Mouse (Mus musculus) left cerebral cortex, postnatal 10 days (tissue): ENCODE results near the gene Sesn3. TPM values are rescaled to one million over a fixed set of nuclear protein-coding genes. Genes with fewer than 3 reads are reported as not detected.
"Not testable (repeated sequence)": the region's sequence is repeated elsewhere in the genome, so short reads cannot be mapped to it uniquely, and the experiment has no call there.

Source experiments
- DNase-seq, 2 experiments: peaks; one replicate each; pipeline ENCODE4 v3.0.0; 2021 to 2022; ENCODE audit warnings: low spot score in 2 of 2, mixed read lengths in 1 of 2; ENCODE audit errors: extremely low spot score in 1 of 2
- intact Hi-C: fragments of 180-260 bp; cut with DNase I; formaldehyde crosslinking; loops from one replicate; pipeline ENCODE4 v1.15.1; 2025
- total RNA-seq, 2 experiments: library from RNA; stranded (reverse); gene quantifications; 2 replicates each; pipeline ENCODE4 v1.2.3; 2021

Gene Sesn3
- 10 to 100 TPM; 90.4 to 95.2 TPM for total RNA-seq

- DNase-seq = peak; percentile 42 to 88
- intact Hi-C loops = loop anchor here (5.0 to 10.0 kb wide), 3 partner anchors 190 to 428 kb away; no protein-coding TSS in a partner anchor
Observed at GRCm38 (mm10) chr9:14274986-14275720, at the start of gene Sesn3. Gene Sesn3 (plus strand): TSS chr9:14275067.

GRCm38 (mm10) chr9:14227086-14227485 lies 47.8 kb upstream of the Sesn3 start:
- intact Hi-C loops = not testable (repeated sequence)

GRCm38 (mm10) chr9:14233702-14234373 lies 41.0 kb upstream of the Sesn3 start:
- DNase-seq = no peak
- intact Hi-C loops = no loop called here

More at GRCm38 (mm10) chr9:14227086-14227485, 47.8 kb upstream of the Sesn3 start:
- DNase-seq = not testable (repeated sequence)

- intact Hi-C loops = no loop called here
- no peak for DNase-seq
Observed at GRCm38 (mm10) chr9:14235286-14235685, 39.6 kb upstream of the Sesn3 start.

GRCm38 (mm10) chr9:14241003-14241402 lies 33.9 kb upstream of the Sesn3 start:
- intact Hi-C loops, DNase-seq: not testable (repeated sequence)

GRCm38 (mm10) chr9:14242308-14242707 lies 32.6 kb upstream of the Sesn3 start:
- no peak for DNase-seq
- intact Hi-C loops = no loop called here

GRCm38 (mm10) chr9:14244528-14244927 lies 30.3 kb upstream of the Sesn3 start:
- DNase-seq = no peak
- intact Hi-C loops = no loop called here

GRCm38 (mm10) chr9:14245013-14245586 lies 29.8 kb upstream of the Sesn3 start:
- DNase-seq = no peak
- intact Hi-C loops = no loop called here

GRCm38 (mm10) chr9:14246016-14246799 lies 28.7 kb upstream of the Sesn3 start:
- peak; percentile 36 to 60 for DNase-seq
- intact Hi-C loops = no loop called here

- intact Hi-C loops = no loop called here
Observed at GRCm38 (mm10) chr9:14247480-14248208, 27.2 kb upstream of the Sesn3 start.

GRCm38 (mm10) chr9:14248209-14248596 lies 26.7 kb upstream of the Sesn3 start:
- no peak for DNase-seq
- intact Hi-C loops = no loop called here

More at GRCm38 (mm10) chr9:14247480-14248208, 27.2 kb upstream of the Sesn3 start:
- DNase-seq = no peak

- intact Hi-C loops = no loop called here
- no peak for DNase-seq
Observed at GRCm38 (mm10) chr9:14261150-14261549, 13.7 kb upstream of the Sesn3 start.

- DNase-seq = no peak
- intact Hi-C loops = no loop called here
Observed at GRCm38 (mm10) chr9:14262568-14262972, 12.3 kb upstream of the Sesn3 start.

GRCm38 (mm10) chr9:14266470-14266869 lies 8.4 kb upstream of the Sesn3 start:
- intact Hi-C loops = no loop called here
- DNase-seq = no peak

GRCm38 (mm10) chr9:14268578-14268977 lies 6.3 kb upstream of the Sesn3 start:
- DNase-seq = no peak
- intact Hi-C loops = no loop called here

GRCm38 (mm10) chr9:14272921-14273320 lies 1.9 kb upstream of the Sesn3 start:
- no peak for DNase-seq
- intact Hi-C loops = loop anchor here (10.0 kb wide), 1 partner anchor 188 kb away; no protein-coding TSS in a partner anchor

- intact Hi-C loops = loop anchor here (10.0 kb wide), 1 partner anchor 190 kb away; no protein-coding TSS in a partner anchor
- DNase-seq = no peak
Observed at GRCm38 (mm10) chr9:14274586-14274985, 281 bp upstream of the Sesn3 start.

GRCm38 (mm10) chr9:14275792-14276480 lies 1.1 kb downstream of the Sesn3 start:
- intact Hi-C loops = loop anchor here (5.0 to 10.0 kb wide), 3 partner anchors 191 to 429 kb away; no protein-coding TSS in a partner anchor
- peak; percentile 99 to 100 for DNase-seq
